In the genomic region with DNA sequence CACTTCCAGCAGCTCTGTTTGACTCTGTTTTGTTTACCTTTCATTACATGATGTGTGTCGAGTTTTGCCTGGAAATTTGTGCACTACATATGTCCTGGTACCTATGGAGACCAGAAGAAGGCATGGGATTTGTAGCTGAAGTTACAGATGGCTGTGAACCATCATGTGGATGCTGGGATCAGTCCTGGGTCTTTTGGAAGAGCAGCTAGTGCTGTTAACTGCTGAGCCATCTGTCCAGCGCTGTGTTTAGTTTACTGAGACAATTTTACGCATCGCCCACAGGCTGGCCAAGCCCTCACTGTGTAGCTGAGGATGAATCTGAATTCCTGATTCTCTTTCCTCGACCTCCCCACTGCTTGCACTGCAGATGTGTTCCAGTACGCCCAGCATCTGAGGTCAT, we compare ENCODE assay signal across 22 mouse cellular contexts. TPM values are rescaled to one million over a fixed set of nuclear protein-coding genes. Genes with fewer than 3 reads are reported as not detected.
A peak's percentile ranks its signal among the peaks of the same experiment; 100 is the strongest.
DNase-seq lines count a peak whose midpoint lies in the region; ATAC-seq and TF ChIP-seq lines count a peak whose summit lies in the region.
"Had no signal": no experiment of that assay in that cellular context is flagged by ENCODE, and none has a peak within 500 bp of the region (broad histone marks: within the 10 kb centered on the region; RNA-seq: fewer than 3 reads in every experiment).

No protein-coding gene starts in this region.

- H3K36me3 ChIP-seq in heart, adult 2 months (ENCODE audit: control insufficient read depth, insufficient read depth, low read length): no peaks in the 10 kb centered on the region
- no peaks in the 10 kb centered on the region for H3K36me3 ChIP-seq in heart, embryonic 12.5 days
- H3K36me3 ChIP-seq: embryonic facial prominence, embryonic 13.5 days; G1E; hindbrain, embryonic 13.5 days had no signal

- no peak for TF ChIP-seq POLR2A in heart, adult 2 months (IDR thresholded peaks at IDR 0.05; ENCODE audit: insufficient read depth, low read depth, low read length)

- H3K4me3 ChIP-seq in heart, adult 2 months: no peak overlapping the region
- no peak overlapping the region for H3K4me3 ChIP-seq in heart, embryonic 12.5 days
- H3K4me3 ChIP-seq: embryonic facial prominence, embryonic 13.5 days; forebrain, embryonic 13.5 days; hindbrain, embryonic 13.5 days had no signal

- WGBS in heart, adult 2 months: 80% methylated on average over 6 of the region's 6 CpGs
- 73% methylated on average over 6 of the region's 6 CpGs for WGBS in heart, embryonic 12.5 days

- H3K27me3 ChIP-seq in heart, adult 2 months (ENCODE audit: control insufficient read depth, insufficient read depth, low read length): no peaks in the 10 kb centered on the region
- H3K27me3 ChIP-seq in heart, embryonic 12.5 days (replicated peaks): peaks cover 18% of the 10 kb centered on the region
- H3K27me3 ChIP-seq: embryonic facial prominence, embryonic 13.5 days had no signal

- H3K4me1 ChIP-seq in heart, adult 2 months (ENCODE audit: control insufficient read depth, insufficient read depth, low read length): peaks cover 3% of the 10 kb centered on the region; the same call in 1 of the 2 replicates
- H3K4me1 ChIP-seq in heart, embryonic 12.5 days (replicated peaks): peaks cover 6% of the 10 kb centered on the region

- H3K9ac ChIP-seq in heart, adult 2 months (ENCODE audit: low read depth, low read length): no peak overlapping the region
- H3K9ac ChIP-seq in heart, embryonic 12.5 days: no peak overlapping the region
- H3K9ac ChIP-seq: embryonic facial prominence, embryonic 13.5 days; forebrain, embryonic 13.5 days; hindbrain, embryonic 13.5 days had no signal

- no peak for TF ChIP-seq EP300 in heart, adult 2 months (IDR thresholded peaks at IDR 0.05; ENCODE audit: insufficient read depth, low read depth, low read length)

- TF ChIP-seq CTCF in heart, adult 2 months (IDR thresholded peaks at IDR 0.05): no peak

- peak; percentile 26 to 32 for DNase-seq in cerebellum, postnatal 10 days
- no peak for DNase-seq in cerebellum, adult 9-11 months
- DNase-seq in heart, adult 2 months: no peak
- DNase-seq in left cerebral cortex, postnatal 14 days (ENCODE audit: low spot score in 2 of 2): peak; percentile 38 to 73
- no peak for DNase-seq in left cerebral cortex, postnatal 4 days
- peak; percentile 14 for DNase-seq in right cerebral cortex, postnatal 25 days
- DNase-seq in right cerebral cortex, adult 18-20 months: no peak
- DNase-seq: adrenal gland, adult 8-10 months; adrenal gland, postnatal 36 days; B cell, adult 2 months; cerebellum, adult 11 months; cerebellum, adult 8-10 months; cerebellum, postnatal 36 days; gastrocnemius, postnatal 25 days; heart, postnatal 10 days; heart, postnatal 4 days had no signal

- peak overlapping the region; percentile 77 for H3K27ac ChIP-seq in heart, adult 2 months
- no peak overlapping the region for H3K27ac ChIP-seq in heart, embryonic 12.5 days (ENCODE audit: poor library complexity, severe bottlenecking)
- H3K27ac ChIP-seq: embryonic facial prominence, embryonic 13.5 days; forebrain, embryonic 13.5 days; hindbrain, embryonic 13.5 days had no signal

- intact Hi-C loops in heart, adult 2 months (cut with DNase I): no loop called here
- intact Hi-C loops in left cerebral cortex, postnatal 14 days (cut with DNase I): no loop called here
- intact Hi-C loops in left cerebral cortex, postnatal 4 days (cut with DNase I): no loop called here

- H3K9me3 ChIP-seq in heart, embryonic 12.5 days (replicated peaks): no peaks in the 10 kb centered on the region
- H3K9me3 ChIP-seq: embryonic facial prominence, embryonic 13.5 days; forebrain, embryonic 13.5 days; G1E; hindbrain, embryonic 13.5 days had no signal

- H3K79me2 ChIP-seq in heart, adult 2 months (replicated peaks; ENCODE audit: control insufficient read depth, insufficient read depth, low read length): no peaks in the 10 kb centered on the region

- no peak overlapping the region for H3K4me2 ChIP-seq in heart, embryonic 12.5 days
- H3K4me2 ChIP-seq: embryonic facial prominence, embryonic 13.5 days; forebrain, embryonic 13.5 days; hindbrain, embryonic 13.5 days had no signal

- ATAC-seq in heart, embryonic 12.5 days (ENCODE audit: insufficient number of reproducible peaks, low FRiP score): no peak
- ATAC-seq: CD4-positive, CD25-positive, alpha-beta regulatory T cell, adult 4 months; forebrain, embryonic 13.5 days had no signal

RNA-seq across cellular contexts. Expression of gene Tnrc6c, which starts 6.1 kb away (rescaled TPM):
- 10 to 100 TPM; 28.5 to 30.3 TPM for total RNA-seq in heart, adult 2 months (2021)
- polyA plus RNA-seq in heart, adult 2 months (2012; rRNA removed): 17.7 and 27.3 TPM in 2 replicates
- polyA plus RNA-seq in heart, embryonic 12.5 days (2016; fragmentation: Nextera tagmentation; extraction: Ambion mirVana): 7.6 and 8.2 TPM in 2 replicates
- 10 to 100 TPM; 56.5 to 57.5 TPM for total RNA-seq in left cerebral cortex, postnatal 14 days (2021)
- 10 to 100 TPM; 89.8 to 90.7 TPM for total RNA-seq in left cerebral cortex, postnatal 4 days (2021)

Comparison
In these comparisons a context has a peak if more than half of its experiments do, and no peak if none do; other contexts are left out.
1. DNase-seq: peak in cerebellum, postnatal 10 days (2 of 2), left cerebral cortex, postnatal 14 days (2 of 2) and right cerebral cortex, postnatal 25 days (single experiment); none in cerebellum, adult 9-11 months (single experiment), heart, adult 2 months (0 of 2), left cerebral cortex, postnatal 4 days (single experiment) and right cerebral cortex, adult 18-20 months (single experiment).